In the genomic region with DNA sequence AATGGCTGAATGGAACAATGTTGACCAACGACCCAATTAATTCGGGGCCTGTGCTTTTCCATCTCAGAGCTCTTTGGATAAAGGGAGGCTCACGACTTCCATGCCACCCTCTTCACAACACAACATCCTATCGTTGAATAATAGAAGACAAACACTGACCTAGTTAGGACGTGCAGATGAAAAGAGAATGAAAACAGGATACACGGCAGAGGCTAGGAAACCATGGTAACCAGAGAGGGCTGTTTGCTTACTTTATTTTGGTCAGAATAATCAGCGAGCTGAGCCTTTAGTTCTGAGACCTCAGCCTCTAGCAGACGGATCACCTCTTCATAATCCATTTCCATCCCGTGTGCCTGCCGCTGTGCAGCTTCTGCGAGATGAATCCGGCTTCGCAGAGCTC, we compare ENCODE assay signal across 10 mouse cellular contexts.
A peak's percentile ranks its signal among the peaks of the same experiment; 100 is the strongest.
DNase-seq lines count a peak whose midpoint lies in the region.
"Had no signal": no experiment of that assay in that cellular context is flagged by ENCODE, and none has a peak within 500 bp of the region (broad histone marks: within the 10 kb centered on the region; RNA-seq: fewer than 3 reads in every experiment).

No protein-coding gene starts in this region.

- no peak overlapping the region for H3K27ac ChIP-seq in embryonic facial prominence, embryonic 10.5 days (replicated peaks)

- 43% methylated on average over 13 of the region's 13 CpGs for WGBS in embryonic facial prominence, embryonic 10.5 days

- peaks cover 32% of the 10 kb centered on the region for H3K27me3 ChIP-seq in embryonic facial prominence, embryonic 10.5 days (replicated peaks; ENCODE audit: low read depth, poor library complexity, severe bottlenecking)

- H3K9me3 ChIP-seq in embryonic facial prominence, embryonic 10.5 days = 0 out of 2 replicates have a peak, but pooled peaks cover 3% of the 10 kb centered on the region

- peak; percentile 23 for DNase-seq in embryonic facial prominence, embryonic 10.5 days (ENCODE audit: low spot score)
- peak; percentile 14 to 15 for DNase-seq in frontal cortex, postnatal 25 days (ENCODE audit: low spot score in 2 of 2)
- DNase-seq in left cerebral cortex, adult 18-20 months (ENCODE audit: low spot score in 2 of 2) = peak; percentile 15 to 40
- peak; percentile 83 for DNase-seq in retina, embryonic 14.5 days (ENCODE audit: low spot score)
- DNase-seq in spleen, postnatal 4 days (ENCODE audit: low spot score in 2 of 2) = no peak
- no peak for DNase-seq in thymus, postnatal 10 days (ENCODE audit: low spot score in 2 of 2)
- no peak for DNase-seq in spleen, postnatal 10 days (ENCODE audit: low spot score in 2 of 2)
- DNase-seq in cerebellum, postnatal 4 days (ENCODE audit: low spot score in 2 of 2) = no peak
- DNase-seq: kidney, adult 9 months; lung, postnatal 36 days had no signal

- H3K4me3 ChIP-seq in embryonic facial prominence, embryonic 10.5 days = no peak overlapping the region

- H3K36me3 ChIP-seq in embryonic facial prominence, embryonic 10.5 days (replicated peaks) = peaks cover 33% of the 10 kb centered on the region

- H3K4me1 ChIP-seq in embryonic facial prominence, embryonic 10.5 days = peaks cover 12% of the 10 kb centered on the region; the same call in 1 of the 2 replicates

Comparison
In these comparisons a context has a peak if more than half of its experiments do, and no peak if none do; other contexts are left out.
1. DNase-seq: peak in embryonic facial prominence, embryonic 10.5 days (single experiment), frontal cortex, postnatal 25 days (2 of 2), left cerebral cortex, adult 18-20 months (2 of 2) and retina, embryonic 14.5 days (single experiment); none in spleen, postnatal 4 days (0 of 2), thymus, postnatal 10 days (0 of 2), spleen, postnatal 10 days (0 of 2) and cerebellum, postnatal 4 days (0 of 2).